Mouse (Mus musculus) liver, embryonic 14.5 days (tissue): ENCODE results near the gene Ppp1r3c. TPM values are rescaled to one million over a fixed set of nuclear protein-coding genes. Genes with fewer than 3 reads are reported as not detected.

ENCODE experiments used
- ATAC-seq: fragments of 200-750 bp; cut with Nextera tagmentation; 2 replicates; pipeline ENCODE4 v1.8.0; 2017; ENCODE audit warnings: moderate number of reproducible peaks, mild to moderate bottlenecking, moderate library complexity; ENCODE audit not compliant: insufficient read depth
- DNase-seq, 3 experiments: peaks; one replicate each; pipeline ENCODE4 v3.0.0-alpha.2; 2012 to 2013; ENCODE audit warnings: low read depth in 3 of 3, low spot score in 3 of 3
- H3K27ac ChIP-seq: fragments of 300-500 bp; sonication (generic); 2 replicates; pipeline ENCODE4 v1.5.1; 2014; ENCODE audit warnings: moderate library complexity, mild to moderate bottlenecking, control low read depth, inconsistent platforms
- H3K27me3 ChIP-seq: fragments of 300-500 bp; sonication (generic); 2 replicates; pipeline ENCODE4 v1.6.1; 2014; ENCODE audit warnings: mild to moderate bottlenecking, low read length, moderate library complexity; ENCODE audit not compliant: control insufficient read depth, insufficient read depth
- H3K36me3 ChIP-seq: fragments of 300-500 bp; sonication (generic); replicated peaks from 2 replicates; pipeline ENCODE4 v1.6.1; 2014; ENCODE audit warnings: low read depth; ENCODE audit not compliant: control insufficient read depth, insufficient read depth
- H3K4me1 ChIP-seq, 2 experiments: fragments of 200-500 bp in 1 of 2; fragments of 300-500 bp in 1 of 2; sonication (generic) in 1 of 2; replicated peaks; 2 replicates each; pipeline ENCODE4 v1.6.1; 2012 to 2014; ENCODE audit warnings: antibody characterized with exemption in 1 of 2, inconsistent platforms in 1 of 2, low read length in 1 of 2; ENCODE audit not compliant: control insufficient read depth in 2 of 2, insufficient read depth in 2 of 2
- H3K4me2 ChIP-seq: fragments of 300-500 bp; sonication (generic); 2 replicates; pipeline ENCODE4 v1.6.1; 2014; ENCODE audit warnings: low read depth, mild to moderate bottlenecking, control low read depth, moderate library complexity
- H3K4me3 ChIP-seq, 2 experiments: fragments of 200-500 bp in 1 of 2; fragments of 300-500 bp in 1 of 2; sonication (generic) in 1 of 2; 2 replicates each; pipeline ENCODE4 v1.5.1; 2012 to 2014; ENCODE audit warnings: low read depth in 2 of 2, low read length in 2 of 2, mild to moderate bottlenecking in 2 of 2, control low read depth in 1 of 2, inconsistent platforms in 1 of 2, moderate library complexity in 1 of 2; ENCODE audit not compliant: insufficient read depth in 1 of 2
- H3K9ac ChIP-seq: fragments of 300-500 bp; sonication (generic); replicated peaks from 2 replicates; pipeline ENCODE4 v1.6.1; 2014; ENCODE audit warnings: mild to moderate bottlenecking, control low read depth, moderate library complexity
- H3K9me3 ChIP-seq: fragments of 300-500 bp; sonication (generic); 2 replicates; pipeline ENCODE4 v1.6.1; 2016; ENCODE audit warnings: low read length, mixed read lengths; ENCODE audit not compliant: control insufficient read depth
- CTCF ChIP-seq: IDR thresholded peaks from 2 replicates; pipeline ENCODE4 v1.5.1; 2016; ENCODE audit warnings: antibody characterized with exemption, low read depth, control low read depth
- EP300 ChIP-seq: IDR thresholded peaks from 2 replicates; pipeline ENCODE4 v1.6.1; 2016; ENCODE audit warnings: antibody characterized with exemption, low read depth
- WGBS: fragments of 180-500 bp; shearing (Covaris S2); extraction: QIAGEN DNeasy Blood & Tissue Kit; methylation state at CpG from one replicate; pipeline ENCODE4 v1.1.7; 2014; ENCODE audit not compliant: insufficient replicate concordance; 5-methylcytosine and 5-hydroxymethylcytosine counted together
- polyA plus RNA-seq, 2 experiments: library from polyadenylated mRNA; depleted of rRNA in 1 of 2; stranded (reverse) in 1 of 2; unstranded in 1 of 2; fragments of >200 nt; fragmentation: Nextera tagmentation in 1 of 2; extraction: Ambion mirVana in 1 of 2; gene quantifications; 2 replicates each; pipeline versions ENCODE4 v1.2.1 to v1.2.3; 2012 to 2014

Ppp1r3c gene
- polyA plus RNA-seq (2012; rRNA removed) (0.51 and 0.65 TPM in 2 replicates), polyA plus RNA-seq (2014; fragmentation: Nextera tagmentation; extraction: Ambion mirVana) (0.78 and 1.1 TPM in 2 replicates)

- Histone ChIP-seq H3K4me3 (peak within 1 kb of the TSS; percentile 23 to 29), H3K27me3 (peaks cover 12% of the 10 kb centered on the region), H3K4me1 (no peaks in the 10 kb centered on the region), H3K9ac (no peak within 1 kb of the TSS), H3K4me2 (peak within 1 kb of the TSS; percentile 45), H3K36me3 (no peaks in the 10 kb centered on the region), H3K27ac (no peak within 1 kb of the TSS), H3K9me3 (no peaks in the 10 kb centered on the region)
- ATAC-seq (peak; percentile 87), DNase-seq (peak; percentile 27 to 38 (median 32))
- TF ChIP-seq EP300: no peak
- no peak for TF ChIP-seq CTCF
- WGBS: 1% methylated on average over 33 of the region's 33 CpGs
Observed at GRCm38 (mm10) chr19:36736537-36736936, at the start of gene Ppp1r3c. Gene Ppp1r3c (minus strand): TSS chr19:36736653.

GRCm38 (mm10) chr19:36783179-36783578 is 46.7 kb upstream of the Ppp1r3c start:
- H3K4me1 ChIP-seq: peaks cover 0 to 2% of the 10 kb centered on the region in 2 experiments; a peak in 1 of 4 replicates
- H3K27ac ChIP-seq: no peak overlapping the region
- no peak overlapping the region for H3K4me3 ChIP-seq
- ATAC-seq (no peak), DNase-seq (no peak)
- no peak overlapping the region for H3K4me2 ChIP-seq
- WGBS: 44% methylated on average over 6 of the region's 6 CpGs
- H3K9me3 ChIP-seq: no peaks in the 10 kb centered on the region
- H3K27me3 ChIP-seq: no peaks in the 10 kb centered on the region
- H3K36me3 ChIP-seq: no peaks in the 10 kb centered on the region
- TF ChIP-seq EP300 (no peak), CTCF (no peak)
- no peak overlapping the region for H3K9ac ChIP-seq

GRCm38 (mm10) chr19:36782591-36782990 is 46.1 kb upstream of the Ppp1r3c start:
- Histone ChIP-seq H3K27ac (no peak overlapping the region), H3K9ac (no peak overlapping the region), H3K4me2 (no peak overlapping the region), H3K4me3 (no peak overlapping the region), H3K27me3 (no peaks in the 10 kb centered on the region), H3K4me1 (peaks cover 0 to 2% of the 10 kb centered on the region in 2 experiments; a peak in 1 of 4 replicates), H3K9me3 (no peaks in the 10 kb centered on the region), H3K36me3 (no peaks in the 10 kb centered on the region)
- ATAC-seq (no peak), DNase-seq (no peak)
- 41% methylated on average over 3 of the region's 3 CpGs for WGBS
- TF ChIP-seq EP300 (no peak), CTCF (no peak)

- Histone ChIP-seq H3K4me2 (no peak overlapping the region), H3K27me3 (no peaks in the 10 kb centered on the region), H3K36me3 (no peaks in the 10 kb centered on the region), H3K4me3 (no peak overlapping the region), H3K9me3 (no peaks in the 10 kb centered on the region), H3K4me1 (peaks cover 0 to 2% of the 10 kb centered on the region in 2 experiments; a peak in 1 of 4 replicates), H3K27ac (no peak overlapping the region), H3K9ac (no peak overlapping the region)
- no peak for ATAC-seq
- DNase-seq: no peak
- TF ChIP-seq CTCF (no peak), EP300 (no peak)
- WGBS: 64% methylated on average over 3 of the region's 3 CpGs
Observed at GRCm38 (mm10) chr19:36781996-36782395, 45.5 kb upstream of the Ppp1r3c start.

GRCm38 (mm10) chr19:36780375-36780774 is 43.9 kb upstream of the Ppp1r3c start:
- Histone ChIP-seq H3K36me3 (no peaks in the 10 kb centered on the region), H3K27me3 (no peaks in the 10 kb centered on the region), H3K27ac (no peak overlapping the region), H3K4me3 (no peak overlapping the region), H3K4me1 (peaks cover 0 to 2% of the 10 kb centered on the region in 2 experiments; a peak in 1 of 4 replicates), H3K9me3 (no peaks in the 10 kb centered on the region), H3K9ac (no peak overlapping the region), H3K4me2 (no peak overlapping the region)
- DNase-seq (no peak), ATAC-seq (no peak)
- TF ChIP-seq CTCF (no peak), EP300 (no peak)
- 59% methylated on average over 1 of the region's 1 CpGs for WGBS
